Mouse (Mus musculus) forebrain, embryonic 14.5 days (tissue): ENCODE measurements at regions not wholly inside any gene's neighbourhood (a gene's known extent, or its start where the extent isn't known, plus 50 kb on each side); places are given as distances from the start of the nearest gene placed in this dataset.

Experiments used
- ATAC-seq: fragments of 200-750 bp; cut with Nextera tagmentation; 2 replicates; pipeline ENCODE4 v1.8.0; 2017; ENCODE audit warnings: mild to moderate bottlenecking, moderate library complexity
- DNase-seq: peaks from one replicate; pipeline ENCODE4 v3.0.0-alpha.2; 2015; ENCODE audit warnings: low spot score
- H3K27ac ChIP-seq: fragments of 300-500 bp; sonication (generic); 2 replicates; pipeline ENCODE4 v1.5.1; 2014; ENCODE audit warnings: low read depth, mild to moderate bottlenecking, control low read depth, low read length, moderate library complexity
- H3K27me3 ChIP-seq: fragments of 300-500 bp; sonication (generic); replicated peaks from 2 replicates; pipeline ENCODE4 v1.6.1; 2014; ENCODE audit warnings: low read length, control low read depth, mixed read lengths; ENCODE audit not compliant: control insufficient read depth, insufficient read depth
- H3K36me3 ChIP-seq: fragments of 300-500 bp; sonication (generic); 2 replicates; pipeline ENCODE4 v1.6.1; 2014; ENCODE audit warnings: low read length, control low read depth; ENCODE audit not compliant: control insufficient read depth, insufficient read depth
- H3K4me1 ChIP-seq: fragments of 300-500 bp; sonication (generic); 2 replicates; pipeline ENCODE4 v1.6.1; 2014; ENCODE audit warnings: antibody characterized with exemption, low read length, control low read depth; ENCODE audit not compliant: control insufficient read depth, insufficient read depth
- H3K4me2 ChIP-seq: fragments of 300-500 bp; sonication (generic); 2 replicates; pipeline ENCODE4 v1.6.1; 2014; ENCODE audit warnings: mild to moderate bottlenecking, control low read depth, low read length
- H3K4me3 ChIP-seq: fragments of 300-500 bp; sonication (generic); 2 replicates; pipeline ENCODE4 v1.5.1; 2014; ENCODE audit warnings: low read depth, low read length, control low read depth
- H3K9ac ChIP-seq: fragments of 300-500 bp; sonication (generic); 2 replicates; pipeline ENCODE4 v1.6.1; 2014; ENCODE audit warnings: mild to moderate bottlenecking, low read length, control low read depth, moderate library complexity
- H3K9me3 ChIP-seq: fragments of 300-500 bp; sonication (generic); replicated peaks from 2 replicates; pipeline ENCODE4 v1.6.1; 2016; ENCODE audit warnings: low read length, control low read depth, mixed read lengths; ENCODE audit not compliant: control insufficient read depth
- WGBS: fragments of 180-500 bp; shearing (Covaris S2); extraction: QIAGEN DNeasy Blood & Tissue Kit; methylation state at CpG from one replicate; pipeline ENCODE4 v1.1.7; 2014; 5-methylcytosine and 5-hydroxymethylcytosine counted together

- DNase-seq (no peak), ATAC-seq (no peak)
- H3K4me2 ChIP-seq, result no peak overlapping the region
- H3K27ac ChIP-seq, result no peak overlapping the region
- H3K27me3 ChIP-seq, result no peaks in the 10 kb centered on the region
- no peaks in the 10 kb centered on the region for H3K9me3 ChIP-seq
- no peaks in the 10 kb centered on the region for H3K36me3 ChIP-seq
- 93% methylated on average over 1 of the region's 1 CpGs for WGBS
- peaks cover 5% of the 10 kb centered on the region; the same call in 1 of the 2 replicates for H3K4me1 ChIP-seq
- no peak overlapping the region for H3K9ac ChIP-seq
- no peak overlapping the region for H3K4me3 ChIP-seq
Observed at GRCm38 (mm10) chr3:148423383-148423782, 567.0 kb downstream of the Adgrl2 start.

GRCm38 (mm10) chr3:148422720-148423119 lies 567.6 kb downstream of the Adgrl2 start:
- no peaks in the 10 kb centered on the region for H3K36me3 ChIP-seq
- H3K27ac ChIP-seq, result no peak overlapping the region
- H3K4me3 ChIP-seq, result no peak overlapping the region
- DNase-seq (no peak), ATAC-seq (no peak)
- peaks cover 5% of the 10 kb centered on the region; the same call in 1 of the 2 replicates for H3K4me1 ChIP-seq
- no peaks in the 10 kb centered on the region for H3K27me3 ChIP-seq
- no peaks in the 10 kb centered on the region for H3K9me3 ChIP-seq
- H3K4me2 ChIP-seq, result no peak overlapping the region
- H3K9ac ChIP-seq, result no peak overlapping the region
- 68% methylated on average over 3 of the region's 3 CpGs for WGBS

GRCm38 (mm10) chr3:148422205-148422604 lies 568.1 kb downstream of the Adgrl2 start:
- Histone ChIP-seq H3K9me3 (no peaks in the 10 kb centered on the region), H3K9ac (no peak overlapping the region), H3K4me3 (no peak overlapping the region), H3K4me1 (peaks cover 2% of the 10 kb centered on the region; the same call in 1 of the 2 replicates), H3K4me2 (no peak overlapping the region), H3K27me3 (no peaks in the 10 kb centered on the region), H3K36me3 (no peaks in the 10 kb centered on the region), H3K27ac (no peak overlapping the region)
- WGBS, result 60% methylated on average over 2 of the region's 2 CpGs
- DNase-seq (no peak), ATAC-seq (no peak)

GRCm38 (mm10) chr3:148420303-148420702 lies 570.1 kb downstream of the Adgrl2 start:
- 91% methylated on average over 5 of the region's 5 CpGs for WGBS
- Histone ChIP-seq H3K27ac (no peak overlapping the region), H3K4me3 (no peak overlapping the region), H3K9me3 (no peaks in the 10 kb centered on the region), H3K4me2 (no peak overlapping the region), H3K36me3 (no peaks in the 10 kb centered on the region), H3K4me1 (peaks cover 2% of the 10 kb centered on the region; the same call in 1 of the 2 replicates), H3K9ac (no peak overlapping the region), H3K27me3 (no peaks in the 10 kb centered on the region)
- no peak for ATAC-seq
- no peak for DNase-seq

GRCm38 (mm10) chr3:148419462-148420074 lies 570.8 kb downstream of the Adgrl2 start:
- WGBS, result 90% methylated on average over 2 of the region's 2 CpGs
- Histone ChIP-seq H3K4me1 (peaks cover 2% of the 10 kb centered on the region; the same call in 1 of the 2 replicates), H3K4me2 (no peak overlapping the region), H3K27me3 (no peaks in the 10 kb centered on the region), H3K27ac (no peak overlapping the region), H3K9ac (no peak overlapping the region), H3K9me3 (no peaks in the 10 kb centered on the region), H3K4me3 (no peak overlapping the region), H3K36me3 (no peaks in the 10 kb centered on the region)
- DNase-seq (no peak), ATAC-seq (no peak)

- 11% methylated on average over 6 of the region's 6 CpGs for WGBS
- no peak overlapping the region for H3K4me3 ChIP-seq
- no peak for DNase-seq
- no peaks in the 10 kb centered on the region; the same call in 1 of the 2 replicates for H3K4me1 ChIP-seq
- H3K4me2 ChIP-seq, result no peak overlapping the region
- H3K27me3 ChIP-seq, result no peaks in the 10 kb centered on the region
- H3K36me3 ChIP-seq, result no peaks in the 10 kb centered on the region
- H3K9me3 ChIP-seq, result no peaks in the 10 kb centered on the region
- H3K9ac ChIP-seq, result no peak overlapping the region
- H3K27ac ChIP-seq, result no peak overlapping the region
- ATAC-seq, result no peak
Observed at GRCm38 (mm10) chr3:148418067-148418466, 572.3 kb downstream of the Adgrl2 start.

GRCm38 (mm10) chr3:148415443-148415842 lies 574.9 kb downstream of the Adgrl2 start:
- WGBS, result 86% methylated on average over 7 of the region's 7 CpGs
- Histone ChIP-seq H3K27me3 (no peaks in the 10 kb centered on the region), H3K36me3 (no peaks in the 10 kb centered on the region), H3K9ac (no peak overlapping the region), H3K4me2 (no peak overlapping the region), H3K27ac (no peak overlapping the region), H3K4me3 (no peak overlapping the region), H3K9me3 (no peaks in the 10 kb centered on the region), H3K4me1 (no peaks in the 10 kb centered on the region; the same call in 1 of the 2 replicates)
- ATAC-seq (no peak), DNase-seq (no peak)

GRCm38 (mm10) chr3:148413027-148413426 lies 577.3 kb downstream of the Adgrl2 start:
- Histone ChIP-seq H3K9ac (no peak overlapping the region), H3K4me3 (no peak overlapping the region), H3K27me3 (no peaks in the 10 kb centered on the region), H3K4me1 (no peaks in the 10 kb centered on the region; the same call in 1 of the 2 replicates), H3K36me3 (no peaks in the 10 kb centered on the region), H3K4me2 (no peak overlapping the region), H3K9me3 (no peaks in the 10 kb centered on the region), H3K27ac (no peak overlapping the region)
- 86% methylated on average over 1 of the region's 1 CpGs for WGBS
- ATAC-seq, result no peak
- DNase-seq, result no peak

GRCm38 (mm10) chr3:148412191-148412590 lies 578.2 kb downstream of the Adgrl2 start:
- no peaks in the 10 kb centered on the region for H3K27me3 ChIP-seq
- 87% methylated on average over 1 of the region's 1 CpGs for WGBS
- H3K9me3 ChIP-seq, result no peaks in the 10 kb centered on the region
- no peak overlapping the region for H3K27ac ChIP-seq
- no peak for DNase-seq
- ATAC-seq, result no peak
- H3K4me3 ChIP-seq, result no peak overlapping the region
- H3K4me2 ChIP-seq, result no peak overlapping the region
- H3K36me3 ChIP-seq, result no peaks in the 10 kb centered on the region
- no peaks in the 10 kb centered on the region for H3K4me1 ChIP-seq
- no peak overlapping the region for H3K9ac ChIP-seq
